Mouse (Mus musculus): ENCODE data around the gene Mxd3.

Gene Mxd3

GRCm38 (mm10) chr13:55332331-55332730 lies 2.7 kb upstream of the Mxd3 start:
- no peak for DNase-seq (ENCODE audit: low read depth)

GRCm38 (mm10) chr13:55330567-55331400 lies 1.2 kb upstream of the Mxd3 start:
- DNase-seq (ENCODE audit: low read depth), result no peak

GRCm38 (mm10) chr13:55329109-55329682 lies 427 bp downstream of the Mxd3 start:
- DNase-seq (ENCODE audit: low read depth), result no peak

GRCm38 (mm10) chr13:55328641-55329040 lies 982 bp downstream of the Mxd3 start:
- DNase-seq (ENCODE audit: low read depth), result no peak

DNA sequence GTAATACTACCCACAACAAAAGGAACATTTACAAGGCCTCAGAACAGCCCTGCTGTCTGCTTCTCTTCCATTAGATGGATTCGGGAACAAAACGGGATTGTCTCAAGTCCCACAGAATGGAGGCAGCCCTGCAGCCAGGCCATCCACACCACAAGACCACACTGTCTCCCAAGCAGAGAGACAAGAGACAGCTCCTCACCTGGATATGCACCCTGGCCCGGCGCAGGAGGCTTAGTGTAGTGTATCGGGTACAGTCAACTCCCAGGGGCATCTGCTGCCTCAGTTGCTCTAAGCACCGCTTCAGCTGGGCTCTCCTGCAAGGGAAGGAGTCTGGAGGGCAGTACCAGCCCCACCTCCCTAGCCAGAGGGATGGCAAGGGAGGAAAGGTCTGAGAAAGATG lies 1.5 kb downstream of the Mxd3 start:
- no peak for DNase-seq (ENCODE audit: low read depth)

GRCm38 (mm10) chr13:55327633-55328032 lies 2.0 kb downstream of the Mxd3 start:
- peak; percentile 85 for DNase-seq (ENCODE audit: low read depth)

DNA sequence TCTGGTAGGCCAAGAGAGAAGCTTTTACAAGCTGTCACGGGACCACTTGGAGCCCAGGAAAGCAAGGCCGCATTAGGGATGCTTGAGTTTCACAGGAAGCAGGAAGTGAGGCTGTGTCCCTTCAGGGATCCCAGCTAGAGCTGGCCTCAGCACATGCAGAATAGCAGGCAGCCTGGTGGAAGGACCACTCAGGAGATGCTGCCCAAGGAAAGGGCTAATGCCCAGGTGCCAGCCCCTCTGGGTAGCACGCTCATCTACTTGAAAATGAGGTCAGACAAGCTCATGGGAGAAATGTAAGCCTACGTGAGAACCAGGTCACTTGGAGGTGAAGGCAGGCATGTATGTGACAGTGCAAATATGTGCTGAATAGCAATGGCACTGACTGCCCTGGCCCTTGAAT lies 2.5 kb downstream of the Mxd3 start:
- DNase-seq (ENCODE audit: low read depth), result no peak

DNA sequence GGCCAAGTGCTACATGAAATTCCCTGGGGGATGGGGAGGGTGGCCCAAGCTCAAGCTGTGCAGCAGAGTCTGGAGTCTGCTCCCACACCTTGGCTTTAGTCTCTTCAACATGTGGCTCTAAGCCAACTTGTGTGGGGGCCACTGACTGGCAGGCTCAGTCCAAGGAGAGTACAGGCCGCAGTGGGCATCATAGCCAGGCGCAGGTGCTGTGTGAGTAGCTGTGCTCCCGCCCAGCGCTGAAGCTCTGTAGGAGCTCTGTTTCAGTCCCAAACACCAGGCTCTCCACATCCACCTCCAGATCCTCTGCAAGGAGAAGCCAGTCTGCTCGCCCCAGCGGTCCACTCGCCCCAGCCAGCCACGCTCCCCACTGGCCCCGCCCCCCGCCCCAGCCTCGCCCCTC lies 4.0 kb downstream of the Mxd3 start:
- DNase-seq (ENCODE audit: low read depth), result no peak

DNA sequence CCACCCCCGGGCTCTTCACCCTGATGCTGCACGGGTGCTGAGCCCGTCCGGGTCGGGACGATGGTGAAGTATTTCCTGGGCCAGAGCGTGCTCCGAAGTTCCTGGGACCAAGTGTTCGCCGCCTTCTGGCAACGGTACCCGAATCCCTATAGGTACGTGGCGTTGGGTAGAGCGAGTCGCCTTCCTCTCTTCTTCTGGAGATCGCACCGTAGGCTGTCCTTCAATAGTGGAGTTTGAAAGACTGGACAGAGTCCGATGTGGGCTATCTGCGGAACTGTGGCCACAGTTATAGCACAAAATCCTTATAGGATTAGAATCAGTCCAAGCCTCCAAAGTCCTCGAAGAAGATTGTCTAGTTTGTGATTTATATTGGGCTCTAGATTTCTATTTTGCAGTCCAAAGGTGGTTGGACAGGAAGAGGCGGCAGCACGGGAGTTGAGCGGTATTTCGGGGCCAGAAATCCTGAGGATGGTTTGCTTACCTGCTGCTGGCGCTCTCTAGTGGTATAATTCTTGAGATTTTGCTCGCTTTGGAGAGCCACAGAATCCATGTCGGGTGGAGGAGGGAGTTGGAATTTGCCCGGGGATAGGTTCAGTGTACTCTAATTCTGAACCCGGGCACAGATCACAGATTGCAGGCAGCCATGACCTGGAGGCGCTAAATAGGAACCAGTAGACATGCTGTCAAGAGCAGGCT lies 7.3 kb downstream of the Mxd3 start:
- DNase-seq (ENCODE audit: low read depth), result no peak

DNA sequence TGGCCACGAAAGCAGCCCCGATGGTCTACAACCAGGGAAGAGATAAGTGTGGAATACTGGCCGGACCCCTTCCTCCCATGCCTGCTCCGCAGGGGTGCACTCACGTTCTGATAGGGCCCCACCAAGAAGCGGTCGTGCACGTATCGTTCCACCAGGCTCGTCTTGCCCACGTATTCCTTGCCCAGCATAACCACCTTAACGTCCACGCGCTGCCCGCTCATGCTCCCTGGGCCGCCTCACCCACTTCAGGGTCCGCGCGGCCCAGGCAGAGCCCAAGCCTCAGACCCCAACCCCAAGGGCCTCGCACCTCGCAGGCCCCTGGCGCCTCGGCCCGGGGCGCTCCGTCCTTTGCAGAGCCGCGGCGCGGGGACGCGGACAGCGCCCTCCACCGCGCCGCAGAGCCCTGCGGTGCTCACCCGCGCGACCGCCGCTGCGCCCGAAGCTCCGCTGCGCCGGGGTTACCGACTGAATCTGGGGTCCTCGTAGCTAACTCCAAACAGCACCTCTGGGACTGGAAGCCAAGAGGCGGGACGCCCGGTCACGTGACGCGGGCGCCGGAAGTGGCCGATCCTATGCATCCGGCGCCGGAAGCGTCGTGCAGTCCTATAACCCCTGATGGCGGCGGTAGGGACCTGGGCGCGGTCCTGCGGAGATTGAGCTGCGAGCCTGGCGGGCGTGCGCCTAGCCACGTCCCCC lies 8.0 kb downstream of the Mxd3 start, which contains the start of gene Rab24:
TSS of gene Rab24 (minus strand) at position 513 of the 696 bp plus-strand sequence.
- peak; percentile 73 for DNase-seq (ENCODE audit: low read depth)

- no peak for DNase-seq (ENCODE audit: low read depth)
These were observed 9.6 kb downstream of the Mxd3 start, which contains the start of gene Prelid1 for GRCm38 (mm10) chr13:55319931-55320533. Gene Prelid1 (plus strand): TSS chr13:55320500.

DNA sequence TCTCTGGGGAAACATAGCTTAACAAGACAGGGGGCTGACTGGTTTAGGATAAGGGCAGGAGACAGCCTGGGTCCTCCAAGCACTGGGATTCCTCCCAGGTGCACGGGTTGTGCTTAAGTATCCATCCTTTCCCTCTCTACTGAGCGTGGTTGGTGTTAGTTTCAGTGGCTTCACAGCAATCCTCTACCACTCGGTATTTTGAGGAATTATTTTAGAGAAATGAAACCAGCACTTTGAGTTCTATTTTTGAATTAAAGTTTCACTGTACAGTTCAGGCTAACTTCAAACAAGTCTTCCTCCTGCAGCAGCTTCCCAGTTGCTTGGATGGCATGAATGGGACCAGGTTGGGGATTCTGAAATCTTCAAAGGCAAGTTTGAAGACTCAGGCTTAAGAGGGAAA lies 11.3 kb downstream of the Mxd3 start:
- DNase-seq (ENCODE audit: low read depth), result no peak

- no peak for DNase-seq (ENCODE audit: low read depth)
These were observed 14.7 kb downstream of the Mxd3 start for GRCm38 (mm10) chr13:55314891-55315412.

DNA sequence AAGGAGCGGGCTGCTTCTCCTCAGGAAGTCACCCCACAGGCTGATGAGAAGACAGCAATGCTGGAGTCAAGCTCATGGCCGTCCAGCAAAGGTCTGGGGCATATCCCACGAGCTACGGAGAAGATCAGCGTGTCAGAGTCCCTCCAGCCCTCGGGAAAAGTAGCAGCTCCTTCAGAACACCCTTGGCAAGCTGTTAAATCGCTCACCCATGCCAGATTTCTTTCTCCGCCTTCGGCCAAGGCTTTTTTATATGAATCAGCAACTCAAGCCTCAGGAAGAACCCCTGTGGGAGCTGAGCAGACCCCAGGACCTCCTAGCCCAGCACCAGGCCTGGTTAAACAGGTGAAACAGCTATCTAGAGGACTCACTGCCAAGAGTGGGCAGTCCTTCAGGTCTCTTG lies 16.6 kb downstream of the Mxd3 start:
- DNase-seq (ENCODE audit: low read depth), result no peak

DNA sequence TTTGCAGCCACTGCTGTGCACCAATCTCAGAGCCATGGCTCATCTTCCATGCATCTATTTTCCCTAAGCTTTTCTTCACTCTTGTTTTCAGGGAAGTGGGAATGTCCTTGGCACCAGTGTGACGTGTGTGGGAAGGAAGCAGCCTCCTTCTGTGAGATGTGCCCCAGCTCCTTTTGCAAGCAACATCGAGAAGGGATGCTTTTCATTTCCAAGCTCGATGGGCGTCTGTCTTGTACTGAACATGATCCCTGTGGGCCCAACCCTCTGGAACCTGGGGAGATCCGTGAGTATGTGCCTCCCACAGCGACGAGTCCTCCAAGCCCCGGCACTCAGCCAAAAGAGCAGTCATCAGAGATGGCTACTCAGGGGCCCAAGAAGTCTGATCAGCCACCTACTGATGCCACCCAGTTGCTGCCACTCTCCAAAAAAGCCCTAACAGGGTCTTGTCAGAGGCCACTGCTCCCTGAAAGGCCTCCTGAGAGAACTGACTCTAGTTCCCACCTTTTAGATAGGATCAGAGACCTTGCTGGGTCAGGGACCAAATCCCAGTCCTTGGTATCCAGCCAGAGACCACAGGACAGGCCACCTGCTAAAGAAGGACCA lies 17.5 kb downstream of the Mxd3 start:
- no peak for DNase-seq (ENCODE audit: low read depth)

DNA sequence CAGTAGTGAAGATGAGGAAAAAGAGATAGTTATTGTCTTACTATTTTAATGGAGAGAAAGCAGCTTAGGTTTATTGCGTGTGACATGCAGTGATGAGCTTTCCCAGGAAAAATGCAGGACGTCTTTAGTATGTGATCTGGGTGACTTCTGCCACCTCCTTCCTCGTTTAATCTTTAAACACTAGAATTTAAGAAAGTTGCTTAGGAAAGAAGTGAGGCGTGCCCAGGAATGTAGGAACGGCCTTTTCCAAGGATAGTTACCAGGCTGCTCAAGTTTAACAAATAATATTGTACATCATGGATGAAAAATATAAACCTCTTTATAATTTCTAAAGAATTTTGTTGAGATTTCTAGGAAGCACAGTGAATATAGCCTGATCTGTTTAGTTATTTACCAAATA lies 28.7 kb downstream of the Mxd3 start:
- no peak for DNase-seq (ENCODE audit: low read depth)

DNA sequence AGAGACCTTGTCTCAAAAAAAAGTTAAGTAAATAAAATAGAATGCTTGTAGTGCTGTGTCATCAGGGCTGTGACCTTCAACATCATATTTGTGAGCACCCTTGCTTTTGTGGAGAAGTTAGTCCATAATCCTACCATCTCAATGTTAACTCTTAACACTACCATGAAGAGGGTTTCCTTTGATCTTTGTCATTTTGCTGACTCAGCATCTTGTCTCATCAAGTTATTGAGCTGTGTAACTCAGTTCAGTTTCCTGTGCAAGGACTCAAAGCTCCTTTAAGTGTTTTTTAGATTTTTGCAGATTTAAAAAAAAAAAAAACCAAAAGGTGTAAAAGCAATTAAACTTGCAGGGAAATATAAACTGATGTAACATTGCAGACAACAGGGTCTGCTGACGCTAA lies 32.9 kb downstream of the Mxd3 start:
- no peak for DNase-seq (ENCODE audit: low read depth)

- DNase-seq (ENCODE audit: low read depth), result no peak
These were observed 40.8 kb downstream of the Mxd3 start for GRCm38 (mm10) chr13:55288854-55289253.

- no peak for DNase-seq (ENCODE audit: low read depth)
These were observed 52.0 kb downstream of the Mxd3 start for GRCm38 (mm10) chr13:55277646-55278045.

DNA sequence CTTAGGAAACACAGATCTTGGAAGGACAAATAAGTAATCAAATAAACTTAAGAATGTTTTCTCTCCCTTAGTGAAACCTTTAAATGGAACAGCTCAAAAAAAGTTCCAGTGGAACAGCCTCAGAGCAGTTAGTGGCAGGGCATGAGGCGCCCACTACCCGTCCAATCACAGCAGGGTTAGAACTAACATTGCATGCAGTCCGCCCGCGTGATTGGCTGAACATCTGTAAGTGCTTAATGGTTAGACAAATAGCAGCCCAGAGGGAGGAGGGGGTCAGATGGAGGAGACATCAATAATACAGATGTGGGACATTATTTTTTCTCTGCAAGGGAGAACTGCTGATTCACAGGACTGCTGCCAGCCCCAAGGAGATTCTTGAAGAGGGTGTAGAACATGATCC lies 52.4 kb downstream of the Mxd3 start:
- DNase-seq (ENCODE audit: low read depth), result no peak
